Mouse (Mus musculus) ES-E14 (cell line): ENCODE measurements around the gene Abhd14a. TPM values are rescaled to one million over a fixed set of nuclear protein-coding genes. Genes with fewer than 3 reads are reported as not detected.

Source experiments
- DNase-seq: peaks from one replicate; pipeline ENCODE4 v3.0.0-alpha.2; 2013; ENCODE audit warnings: low read depth, low spot score
- H3K27ac ChIP-seq: 2 replicates; pipeline ENCODE4 v1.5.1; 2012; ENCODE audit warnings: low read depth, mild to moderate bottlenecking, low read length, moderate library complexity, mixed read lengths; ENCODE audit not compliant: poor library complexity, insufficient read depth, severe bottlenecking
- H3K36me3 ChIP-seq: 2 replicates; pipeline ENCODE4 v1.6.1; 2012; ENCODE audit warnings: mild to moderate bottlenecking, low read length, moderate library complexity, mixed read lengths; ENCODE audit not compliant: control insufficient read depth, poor library complexity, insufficient read depth, severe bottlenecking
- H3K4me1 ChIP-seq, 2 experiments: fragments of 150-350 bp in 1 of 2; sonication (generic) in 1 of 2; 2 replicates each; pipeline ENCODE4 v1.6.1; 2012; ENCODE audit warnings: low read length in 2 of 2, mild to moderate bottlenecking in 1 of 2, mixed read lengths in 1 of 2; ENCODE audit not compliant: control insufficient read depth in 2 of 2, insufficient read depth in 2 of 2, poor library complexity in 1 of 2
- H3K4me3 ChIP-seq, 2 experiments: fragments of 150-350 bp in 1 of 2; sonication (generic) in 1 of 2; 2 replicates each; pipeline ENCODE4 v1.5.1; 2012; ENCODE audit warnings: low read length in 2 of 2, low read depth in 1 of 2, mild to moderate bottlenecking in 1 of 2, mixed read lengths in 1 of 2; ENCODE audit not compliant: insufficient read depth in 1 of 2, poor library complexity in 1 of 2, severe bottlenecking in 1 of 2
- H3K9ac ChIP-seq: 2 replicates; pipeline ENCODE4 v1.6.1; 2012; ENCODE audit warnings: low read depth, mild to moderate bottlenecking, low read length, mixed read lengths; ENCODE audit not compliant: poor library complexity, insufficient read depth, severe bottlenecking
- H3K9me3 ChIP-seq: fragments of 150-350 bp; sonication (generic); 2 replicates; pipeline ENCODE4 v1.6.1; 2012; ENCODE audit warnings: low read depth, mild to moderate bottlenecking, low read length; ENCODE audit not compliant: control insufficient read depth, insufficient read depth
- CHD2 ChIP-seq: IDR thresholded peaks from 2 replicates; pipeline ENCODE4 v1.6.1; 2014; ENCODE audit warnings: mild to moderate bottlenecking, low read depth, low read length, inconsistent platforms
- HCFC1 ChIP-seq: IDR thresholded peaks from 2 replicates; pipeline ENCODE4 v1.6.1; 2012; ENCODE audit warnings: low read length, inconsistent platforms, borderline replicate concordance; ENCODE audit not compliant: insufficient read depth
- MAFK ChIP-seq: IDR thresholded peaks from 2 replicates; pipeline ENCODE4 v1.6.1; 2014; ENCODE audit warnings: mild to moderate bottlenecking, low read depth, low read length, inconsistent platforms; ENCODE audit not compliant: insufficient read depth
- ZC3H11A ChIP-seq: IDR thresholded peaks from 2 replicates; pipeline ENCODE4 v1.6.1; 2012; ENCODE audit warnings: low read depth, mild to moderate bottlenecking, inconsistent platforms, low read length, borderline replicate concordance
- ZNF384 ChIP-seq: IDR thresholded peaks from 2 replicates; pipeline ENCODE4 v1.6.1; 2012; ENCODE audit warnings: low read depth, low read length, inconsistent platforms
- in situ Hi-C, 2 experiments: fragments of 600-800 bp; cut with MboI; formaldehyde crosslinking; loops; one replicate each; pipeline ENCODE4 v1.15.1; 2025; ENCODE audit warnings: low sequenced_read_pairs in 2 of 2, inconsistent platforms in 1 of 2; ENCODE audit not compliant: unreplicated experiment in 2 of 2
- total RNA-seq: library from RNA; depleted of rRNA; stranded (reverse); fragments of 300-350 nt; gene quantifications from 2 replicates; pipeline ENCODE4 v1.2.3, GENCODE M21; 2012

Gene Abhd14a
- total RNA-seq, 1 experiment = 23.0 TPM

- DNase-seq = no peak
- Histone ChIP-seq H3K27ac (no peak overlapping the region), H3K9ac (no peak overlapping the region), H3K4me1 (no peaks in the 10 kb centered on the region), H3K9me3 (no peaks in the 10 kb centered on the region), H3K36me3 (no peaks in the 10 kb centered on the region), H3K4me3 (no peak overlapping the region)
- in situ Hi-C loops = no loop called here
- no peak for TF ChIP-seq HCFC1
- no peak for TF ChIP-seq CHD2
- no peak for TF ChIP-seq ZNF384
- no peak for TF ChIP-seq ZC3H11A
- no peak for TF ChIP-seq MAFK
Observed at GRCm38 (mm10) chr9:106410086-106410650, 37.3 kb downstream of the Abhd14a start.

- no peaks in the 10 kb centered on the region for H3K4me1 ChIP-seq
- no peak overlapping the region for H3K27ac ChIP-seq
- no peak for TF ChIP-seq ZC3H11A
- TF ChIP-seq ZNF384 = no peak
- no peak for TF ChIP-seq MAFK
- no peak for TF ChIP-seq CHD2
- TF ChIP-seq HCFC1 = no peak
- no peak overlapping the region for H3K9ac ChIP-seq
- no peak for DNase-seq
- no peak overlapping the region for H3K4me3 ChIP-seq
- H3K36me3 ChIP-seq = no peaks in the 10 kb centered on the region
- no peaks in the 10 kb centered on the region for H3K9me3 ChIP-seq
- in situ Hi-C loops = no loop called here
Observed at GRCm38 (mm10) chr9:106409096-106409495, 38.4 kb downstream of the Abhd14a start.

- H3K4me1 ChIP-seq = no peaks in the 10 kb centered on the region
- no peak overlapping the region for H3K4me3 ChIP-seq
- DNase-seq = no peak
- H3K9ac ChIP-seq = no peak overlapping the region
- no peaks in the 10 kb centered on the region for H3K36me3 ChIP-seq
- TF ChIP-seq MAFK (no peak), CHD2 (no peak), ZC3H11A (no peak), HCFC1 (no peak), ZNF384 (no peak)
- H3K9me3 ChIP-seq = no peaks in the 10 kb centered on the region
- in situ Hi-C loops = no loop called here
- no peak overlapping the region for H3K27ac ChIP-seq
Observed at GRCm38 (mm10) chr9:106406443-106407078, 40.9 kb downstream of the Abhd14a start.

GRCm38 (mm10) chr9:106405275-106405674 is 42.2 kb downstream of the Abhd14a start:
- no peak for DNase-seq
- no peak for TF ChIP-seq HCFC1
- no peak for TF ChIP-seq ZNF384
- TF ChIP-seq CHD2 = no peak
- TF ChIP-seq ZC3H11A = no peak
- TF ChIP-seq MAFK = no peak
- Histone ChIP-seq H3K27ac (no peak overlapping the region), H3K9me3 (no peaks in the 10 kb centered on the region), H3K9ac (no peak overlapping the region), H3K4me1 (no peaks in the 10 kb centered on the region), H3K36me3 (no peaks in the 10 kb centered on the region), H3K4me3 (no peak overlapping the region)
- in situ Hi-C loops = no loop called here
